ENCODE assay signal across 9 mouse cellular contexts in the genomic region with DNA sequence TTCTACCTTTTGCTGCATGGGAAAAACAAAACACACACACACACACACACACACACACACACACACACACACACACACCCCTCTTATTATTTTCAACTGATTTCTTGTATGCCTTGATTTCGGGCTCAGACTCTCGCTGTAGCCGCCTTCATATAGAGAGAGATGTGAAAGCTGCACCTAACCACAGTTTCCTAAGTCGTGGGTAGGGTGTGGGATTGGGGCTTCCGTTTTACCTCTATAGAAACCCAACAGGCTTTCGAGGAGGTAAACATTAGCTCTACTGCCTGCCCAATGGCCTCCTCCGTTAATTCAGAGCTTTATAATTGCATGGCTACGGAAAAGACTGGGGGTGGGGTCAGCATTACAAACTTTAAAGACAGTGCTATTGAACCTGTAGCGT. TPM values are rescaled to one million over a fixed set of nuclear protein-coding genes. Genes with fewer than 3 reads are reported as not detected.
A peak's percentile ranks its signal among the peaks of the same experiment; 100 is the strongest.
DNase-seq lines count a peak whose midpoint lies in the region; ATAC-seq lines count a peak whose summit lies in the region.
"Had no signal": no experiment of that assay in that cellular context is flagged by ENCODE, and none has a peak within 500 bp of the region (broad histone marks: within the 10 kb centered on the region; RNA-seq: fewer than 3 reads in every experiment).

No protein-coding gene starts in this region.

- H3K4me2 ChIP-seq in heart, embryonic 16.5 days (ENCODE audit: low read depth, low read length): peak overlapping the region; percentile 74
- peak overlapping the region; percentile 73 for H3K4me2 ChIP-seq in hindbrain, embryonic 16.5 days (ENCODE audit: low read length)
- peak overlapping the region; percentile 61 for H3K4me2 ChIP-seq in midbrain, embryonic 14.5 days (ENCODE audit: low read length)

- ATAC-seq in heart, embryonic 16.5 days (replicated peaks; ENCODE audit: extremely low read depth, insufficient read depth, low FRiP score): no peak
- peak; percentile 9; the same call in 1 of the 2 replicates for ATAC-seq in hindbrain, embryonic 16.5 days
- peak; percentile 19; the same call in 1 of the 2 replicates for ATAC-seq in midbrain, embryonic 14.5 days (ENCODE audit: low FRiP score, low TSS enrichment)

- no peaks in the 10 kb centered on the region for H3K9me3 ChIP-seq in heart, embryonic 16.5 days (replicated peaks; ENCODE audit: control insufficient read depth, low read length)
- no peaks in the 10 kb centered on the region for H3K9me3 ChIP-seq in hindbrain, embryonic 16.5 days (ENCODE audit: control insufficient read depth, low read length)
- no peaks in the 10 kb centered on the region for H3K9me3 ChIP-seq in midbrain, embryonic 14.5 days (ENCODE audit: control insufficient read depth, low read length)
- H3K9me3 ChIP-seq: G1E had no signal

- 86% methylated on average over 9 of the region's 9 CpGs for WGBS in heart, embryonic 16.5 days
- 87% methylated on average over 9 of the region's 9 CpGs for WGBS in hindbrain, embryonic 16.5 days
- 90% methylated on average over 9 of the region's 9 CpGs for WGBS in midbrain, embryonic 14.5 days

- H3K27me3 ChIP-seq in heart, embryonic 16.5 days (ENCODE audit: control insufficient read depth, insufficient read depth, low read length): no peaks in the 10 kb centered on the region
- H3K27me3 ChIP-seq in hindbrain, embryonic 16.5 days (replicated peaks; ENCODE audit: control insufficient read depth, insufficient read depth, low read length): no peaks in the 10 kb centered on the region
- H3K27me3 ChIP-seq in midbrain, embryonic 14.5 days (ENCODE audit: control insufficient read depth, insufficient read depth, low read length): no peaks in the 10 kb centered on the region

- 0 out of 2 replicates have a peak, but pooled peaks cover 3% of the 10 kb centered on the region for H3K4me1 ChIP-seq in heart, embryonic 16.5 days (ENCODE audit: control insufficient read depth, insufficient read depth, low read length)
- H3K4me1 ChIP-seq in hindbrain, embryonic 16.5 days (ENCODE audit: control insufficient read depth, insufficient read depth, low read depth, low read length): peaks cover 4% of the 10 kb centered on the region; the same call in 1 of the 2 replicates
- H3K4me1 ChIP-seq in midbrain, embryonic 14.5 days (ENCODE audit: control insufficient read depth, insufficient read depth, low read length): no peaks in the 10 kb centered on the region

- H3K36me3 ChIP-seq in heart, embryonic 16.5 days (ENCODE audit: control insufficient read depth, insufficient read depth): no peaks in the 10 kb centered on the region
- H3K36me3 ChIP-seq in hindbrain, embryonic 16.5 days (ENCODE audit: control insufficient read depth, insufficient read depth, low read length): no peaks in the 10 kb centered on the region
- H3K36me3 ChIP-seq in midbrain, embryonic 14.5 days (ENCODE audit: control insufficient read depth, insufficient read depth, low read length): no peaks in the 10 kb centered on the region
- H3K36me3 ChIP-seq: G1E had no signal

- no peak overlapping the region; the same call in 1 of the 2 replicates for H3K27ac ChIP-seq in heart, embryonic 16.5 days (ENCODE audit: low read length)
- no peak overlapping the region for H3K27ac ChIP-seq in hindbrain, embryonic 16.5 days (ENCODE audit: low read depth, low read length)
- peak overlapping the region; percentile 73; the same call in 1 of the 2 replicates for H3K27ac ChIP-seq in midbrain, embryonic 14.5 days (replicated peaks; ENCODE audit: low read depth, low read length)

- H3K4me3 ChIP-seq in heart, embryonic 16.5 days (ENCODE audit: low read length): peak overlapping the region; percentile 83
- H3K4me3 ChIP-seq in hindbrain, embryonic 16.5 days (ENCODE audit: low read length): no peak overlapping the region
- H3K4me3 ChIP-seq in midbrain, embryonic 14.5 days (replicated peaks; ENCODE audit: low read depth, low read length): peak overlapping the region; percentile 64

- H3K9ac ChIP-seq in heart, embryonic 16.5 days (ENCODE audit: low read length): no peak overlapping the region
- peak overlapping the region; percentile 88; the same call in 1 of the 2 replicates for H3K9ac ChIP-seq in hindbrain, embryonic 16.5 days (ENCODE audit: low read depth, low read length)
- H3K9ac ChIP-seq in midbrain, embryonic 14.5 days (replicated peaks; ENCODE audit: low read length): peak overlapping the region; percentile 80; the same call in 1 of the 2 replicates

- DNase-seq in heart, adult 9 months (ENCODE audit: low spot score in 2 of 2): no peak
- peak; percentile 27 for DNase-seq in T-cell, adult 2 months (ENCODE audit: low spot score)
- no peak for DNase-seq in midbrain, embryonic 14.5 days
- DNase-seq in cerebellum, adult 8-10 months: no peak
- no peak for DNase-seq in c-Kit-positive CD71-positive TER-119-positive erythroid progenitor cells, embryonic 14.5 days (ENCODE audit: low spot score)
- DNase-seq in adipocyte (ENCODE audit: low spot score): no peak

RNA-seq across cellular contexts. Expression of gene Fer, which starts 12.8 kb away (rescaled TPM):
- polyA plus RNA-seq in heart, embryonic 16.5 days (2015; fragmentation: Nextera tagmentation; extraction: Ambion mirVana): 22.8 and 25.8 TPM in 2 replicates
- polyA plus RNA-seq in hindbrain, embryonic 16.5 days (2015; fragmentation: Nextera tagmentation; extraction: Ambion mirVana): 33.4 and 35.9 TPM in 2 replicates
- 31.0 and 39.5 TPM in 2 replicates for polyA plus RNA-seq in midbrain, embryonic 14.5 days (2014; fragmentation: Nextera tagmentation; extraction: Ambion mirVana)

RNA-seq across cellular contexts. Expression of gene A930002H24Rik, which starts 13.6 kb away (rescaled TPM):
- polyA plus RNA-seq in heart, embryonic 16.5 days (2015; fragmentation: Nextera tagmentation; extraction: Ambion mirVana): 2.2 and 2.7 TPM in 2 replicates
- polyA plus RNA-seq in hindbrain, embryonic 16.5 days (2015; fragmentation: Nextera tagmentation; extraction: Ambion mirVana): 2.8 and 3.3 TPM in 2 replicates
- polyA plus RNA-seq in midbrain, embryonic 14.5 days (2014; fragmentation: Nextera tagmentation; extraction: Ambion mirVana): 2.3 and 3.1 TPM in 2 replicates
